Mouse (Mus musculus) lung, embryonic 14.5 days (tissue): Measurements from ENCODE around the gene Ttyh2. TPM values are rescaled to one million over a fixed set of nuclear protein-coding genes. Genes with fewer than 3 reads are reported as not detected.

Source experiments
- ATAC-seq: fragments of 200-750 bp; cut with Nextera tagmentation; 2 replicates; pipeline ENCODE4 v1.8.0; 2017; ENCODE audit warnings: mild to moderate bottlenecking, moderate TSS enrichment, moderate library complexity; ENCODE audit not compliant: insufficient read depth
- DNase-seq: peaks from one replicate; pipeline ENCODE4 v3.0.0-alpha.2; 2015
- H3K27ac ChIP-seq: fragments of 300-500 bp; sonication (generic); 2 replicates; pipeline ENCODE4 v1.5.1; 2014; ENCODE audit warnings: low read depth, mild to moderate bottlenecking, moderate library complexity
- H3K27me3 ChIP-seq: fragments of 300-500 bp; sonication (generic); 2 replicates; pipeline ENCODE4 v1.6.1; 2014; ENCODE audit warnings: low read length, control low read depth; ENCODE audit not compliant: insufficient read depth
- H3K36me3 ChIP-seq: fragments of 300-500 bp; sonication (generic); 2 replicates; pipeline ENCODE4 v1.6.1; 2014; ENCODE audit warnings: control low read depth; ENCODE audit not compliant: insufficient read depth
- H3K4me1 ChIP-seq: fragments of 300-500 bp; sonication (generic); 2 replicates; pipeline ENCODE4 v1.6.1; 2014; ENCODE audit warnings: antibody characterized with exemption, control low read depth; ENCODE audit not compliant: insufficient read depth
- H3K4me2 ChIP-seq: fragments of 300-500 bp; sonication (generic); 2 replicates; pipeline ENCODE4 v1.6.1; 2014; ENCODE audit warnings: mild to moderate bottlenecking
- H3K4me3 ChIP-seq: fragments of 300-500 bp; sonication (generic); 2 replicates; pipeline ENCODE4 v1.5.1; 2014; ENCODE audit warnings: low read depth, low read length
- H3K9ac ChIP-seq: fragments of 300-500 bp; sonication (generic); 2 replicates; pipeline ENCODE4 v1.6.1; 2014
- H3K9me3 ChIP-seq: fragments of 300-500 bp; sonication (generic); 2 replicates; pipeline ENCODE4 v1.6.1; 2016; ENCODE audit warnings: low read depth, low read length, control low read depth
- CTCF ChIP-seq: IDR thresholded peaks from 2 replicates; pipeline ENCODE4 v1.5.1; 2016; ENCODE audit warnings: antibody characterized with exemption, low read depth
- WGBS: fragments of 180-500 bp; shearing (Covaris S2); extraction: QIAGEN DNeasy Blood & Tissue Kit; methylation state at CpG from one replicate; pipeline ENCODE4 v1.1.7; 2014; 5-methylcytosine and 5-hydroxymethylcytosine counted together
- polyA plus RNA-seq: library from polyadenylated mRNA; unstranded; fragments of >200 nt; fragmentation: Nextera tagmentation; extraction: Ambion mirVana; gene quantifications from 2 replicates; pipeline ENCODE4 v1.2.1, GENCODE M21; 2014

Ttyh2 gene
- polyA plus RNA-seq, 1 experiment from 2014 or later: 13.1 TPM

DNA sequence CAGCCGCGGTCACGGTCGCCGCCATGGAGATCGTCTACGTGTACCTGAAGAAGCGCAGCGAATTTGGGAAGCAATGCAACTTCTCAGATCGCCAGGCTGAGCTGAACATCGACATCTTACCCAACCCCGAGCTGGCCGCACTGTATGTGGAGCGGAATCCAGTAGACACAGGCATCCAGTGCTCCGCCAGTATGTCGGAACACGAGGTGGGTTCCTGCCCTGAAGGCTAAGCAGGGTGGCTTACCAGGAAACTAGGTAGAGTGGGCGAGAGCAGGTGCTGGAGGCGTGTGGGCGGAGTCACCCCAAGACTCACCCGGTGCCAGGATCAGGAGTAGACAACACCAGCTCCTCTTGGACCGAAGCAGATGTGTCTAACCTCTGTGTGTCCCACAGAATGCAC, 57.7 kb downstream of the Ttyh2 start:
- Histone ChIP-seq H3K9me3 (no peaks in the 10 kb centered on the region), H3K9ac (no peak overlapping the region), H3K27me3 (no peaks in the 10 kb centered on the region), H3K4me1 (no peaks in the 10 kb centered on the region), H3K4me3 (no peak overlapping the region), H3K27ac (no peak overlapping the region), H3K4me2 (no peak overlapping the region), H3K36me3 (no peaks in the 10 kb centered on the region)
- DNase-seq (no peak), ATAC-seq (no peak)
- WGBS: 62% methylated on average over 22 of the region's 22 CpGs
- TF ChIP-seq CTCF: no peak

DNA sequence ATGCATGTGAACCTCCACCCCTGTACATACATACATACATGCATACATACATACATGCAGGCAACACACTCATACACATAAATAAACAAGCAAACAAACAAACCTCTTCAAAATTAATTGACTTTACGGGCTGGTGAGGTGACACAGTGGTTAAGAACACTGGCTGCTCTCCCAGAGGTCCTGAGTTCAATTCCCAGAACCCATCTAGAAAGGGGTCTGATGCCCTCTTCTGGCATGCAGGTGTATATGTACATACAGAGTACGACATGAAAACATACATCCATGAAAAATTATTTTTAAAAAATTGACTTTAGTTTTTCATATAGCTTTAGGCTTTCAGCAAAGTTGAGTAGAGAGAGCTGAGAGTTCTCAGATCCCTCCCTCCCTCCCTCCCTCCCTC, 60.9 kb downstream of the Ttyh2 start:
- DNase-seq (no peak), ATAC-seq (no peak)
- Histone ChIP-seq H3K4me1 (no peaks in the 10 kb centered on the region), H3K27me3 (no peaks in the 10 kb centered on the region), H3K9ac (no peak overlapping the region), H3K36me3 (no peaks in the 10 kb centered on the region), H3K27ac (no peak overlapping the region), H3K4me2 (no peak overlapping the region), H3K9me3 (no peaks in the 10 kb centered on the region), H3K4me3 (no peak overlapping the region)
- no peak for TF ChIP-seq CTCF
- WGBS: 58% methylated on average over 2 of the region's 2 CpGs

DNA sequence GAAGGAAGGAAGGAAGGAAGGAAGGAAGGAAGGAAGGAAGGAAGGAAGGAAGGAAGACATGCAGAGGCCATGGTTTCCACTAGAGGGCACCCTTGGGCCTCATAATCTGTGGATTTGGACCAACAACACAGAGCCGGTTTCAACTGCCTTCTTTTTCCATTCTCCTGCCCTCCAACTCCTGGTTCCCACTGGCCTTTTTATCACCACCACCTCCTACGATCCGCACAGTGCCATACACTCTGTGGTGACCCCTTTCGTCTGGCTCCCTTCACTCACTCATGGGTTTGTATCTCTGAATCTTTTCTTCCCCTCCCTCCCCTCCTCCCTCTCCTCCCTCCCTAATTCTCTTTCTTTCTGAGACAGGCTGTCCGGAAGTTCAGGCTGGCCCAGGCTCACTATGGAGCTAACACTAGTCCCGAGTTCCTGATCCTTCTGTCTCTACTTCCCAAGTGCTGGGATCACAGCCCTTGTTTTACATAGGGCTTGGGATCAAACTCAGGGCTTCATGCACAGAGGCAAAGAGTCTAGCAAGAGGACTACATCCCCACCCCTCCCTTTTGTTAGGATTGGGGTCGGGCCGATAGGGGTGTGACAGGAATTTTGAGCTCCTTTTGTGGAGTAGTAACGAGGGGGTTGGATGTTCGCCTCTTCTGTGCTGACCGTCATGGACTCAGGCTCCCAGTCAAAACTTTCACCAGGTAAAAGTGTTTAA, 61.8 kb downstream of the Ttyh2 start:
- Histone ChIP-seq H3K9me3 (no peaks in the 10 kb centered on the region), H3K27me3 (no peaks in the 10 kb centered on the region), H3K36me3 (no peaks in the 10 kb centered on the region), H3K4me3 (no peak overlapping the region), H3K4me1 (no peaks in the 10 kb centered on the region), H3K9ac (no peak overlapping the region), H3K27ac (no peak overlapping the region), H3K4me2 (no peak overlapping the region)
- TF ChIP-seq CTCF: peak; percentile 83
- DNase-seq: peak; percentile 85
- ATAC-seq: peak; percentile 59
- 31% methylated on average over 11 of the region's 11 CpGs for WGBS

DNA sequence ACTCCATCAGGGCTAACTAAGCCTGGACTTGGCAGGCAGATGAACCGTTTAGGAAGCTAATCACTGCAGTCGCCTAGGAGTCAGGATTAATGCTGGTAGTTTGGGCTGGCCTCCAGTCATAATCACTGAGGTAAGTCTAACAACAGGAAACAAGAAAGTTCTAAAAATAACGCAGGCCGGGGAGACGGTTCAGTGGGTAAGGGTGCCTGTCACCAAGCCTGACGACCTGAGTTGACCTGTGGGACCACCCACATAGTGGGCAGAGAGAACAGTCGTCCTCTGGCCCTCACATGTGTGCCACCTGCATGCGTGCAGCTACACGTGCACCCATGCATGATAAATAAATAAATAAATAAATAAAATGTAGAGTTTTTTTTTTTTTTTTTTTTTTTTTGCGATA, 65.4 kb downstream of the Ttyh2 start:
- H3K36me3 ChIP-seq: no peaks in the 10 kb centered on the region
- DNase-seq: peak; percentile 15
- TF ChIP-seq CTCF: no peak
- no peak for ATAC-seq
- no peaks in the 10 kb centered on the region for H3K4me1 ChIP-seq
- no peak overlapping the region for H3K9ac ChIP-seq
- no peak overlapping the region for H3K27ac ChIP-seq
- no peaks in the 10 kb centered on the region for H3K9me3 ChIP-seq
- H3K4me3 ChIP-seq: no peak overlapping the region
- no peak overlapping the region for H3K4me2 ChIP-seq
- no peaks in the 10 kb centered on the region for H3K27me3 ChIP-seq
- WGBS: 33% methylated on average over 10 of the region's 10 CpGs

DNA sequence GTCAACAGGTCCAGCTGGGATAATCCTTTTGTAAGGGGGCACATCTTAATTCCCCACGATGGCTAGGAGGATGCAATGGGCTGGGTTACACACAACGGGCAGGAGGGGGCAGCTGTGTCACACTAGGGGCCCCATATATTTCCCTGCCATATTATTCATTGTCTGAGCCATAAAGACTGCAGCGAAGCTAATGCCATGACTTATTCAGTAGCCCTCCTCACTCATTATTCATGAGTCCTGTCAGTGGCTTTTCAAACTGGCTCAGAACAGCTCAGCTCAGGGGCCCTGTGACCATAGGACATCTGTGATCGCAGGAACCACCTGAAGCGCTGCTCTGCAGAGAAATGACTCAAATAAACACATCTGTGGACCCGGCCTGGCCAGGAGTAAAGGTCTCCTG, 66.2 kb downstream of the Ttyh2 start:
- Histone ChIP-seq H3K9me3 (no peaks in the 10 kb centered on the region), H3K4me3 (no peak overlapping the region), H3K27me3 (no peaks in the 10 kb centered on the region), H3K4me1 (no peaks in the 10 kb centered on the region), H3K4me2 (no peak overlapping the region), H3K36me3 (no peaks in the 10 kb centered on the region), H3K9ac (no peak overlapping the region), H3K27ac (no peak overlapping the region)
- WGBS: 43% methylated on average over 6 of the region's 6 CpGs
- ATAC-seq (no peak), DNase-seq (no peak)
- TF ChIP-seq CTCF: no peak

DNA sequence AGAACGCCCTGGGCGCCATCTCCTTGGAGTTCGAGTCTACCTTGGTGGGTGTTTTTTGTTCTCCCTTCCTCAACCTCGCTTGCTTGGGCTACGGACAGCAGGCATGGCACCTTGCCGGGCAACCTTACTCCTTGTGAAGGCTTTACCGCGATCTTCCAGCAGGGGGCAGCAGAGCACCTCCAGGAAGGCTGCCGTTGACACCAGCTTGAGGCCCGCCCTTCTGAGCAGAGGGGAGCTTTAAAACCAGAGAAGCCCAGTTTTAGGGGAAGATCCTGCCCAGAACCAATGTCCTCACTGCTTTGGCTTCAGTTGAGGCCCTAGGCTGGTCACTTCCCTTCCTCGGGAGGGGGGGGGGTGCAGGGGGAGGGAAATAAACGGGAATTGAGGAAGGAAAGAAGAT, 69.9 kb downstream of the Ttyh2 start:
- no peak overlapping the region for H3K27ac ChIP-seq
- H3K4me3 ChIP-seq: no peak overlapping the region
- no peaks in the 10 kb centered on the region for H3K27me3 ChIP-seq
- ATAC-seq: peak; percentile 51; the same call in 1 of the 2 replicates
- 0% methylated on average over 12 of the region's 12 CpGs for WGBS
- peak; percentile 99 for TF ChIP-seq CTCF
- no peaks in the 10 kb centered on the region for H3K9me3 ChIP-seq
- H3K4me1 ChIP-seq: no peaks in the 10 kb centered on the region
- H3K4me2 ChIP-seq: peak overlapping the region; percentile 27; the same call in 1 of the 2 replicates
- no peaks in the 10 kb centered on the region for H3K36me3 ChIP-seq
- H3K9ac ChIP-seq: no peak overlapping the region
- DNase-seq: peak; percentile 96

DNA sequence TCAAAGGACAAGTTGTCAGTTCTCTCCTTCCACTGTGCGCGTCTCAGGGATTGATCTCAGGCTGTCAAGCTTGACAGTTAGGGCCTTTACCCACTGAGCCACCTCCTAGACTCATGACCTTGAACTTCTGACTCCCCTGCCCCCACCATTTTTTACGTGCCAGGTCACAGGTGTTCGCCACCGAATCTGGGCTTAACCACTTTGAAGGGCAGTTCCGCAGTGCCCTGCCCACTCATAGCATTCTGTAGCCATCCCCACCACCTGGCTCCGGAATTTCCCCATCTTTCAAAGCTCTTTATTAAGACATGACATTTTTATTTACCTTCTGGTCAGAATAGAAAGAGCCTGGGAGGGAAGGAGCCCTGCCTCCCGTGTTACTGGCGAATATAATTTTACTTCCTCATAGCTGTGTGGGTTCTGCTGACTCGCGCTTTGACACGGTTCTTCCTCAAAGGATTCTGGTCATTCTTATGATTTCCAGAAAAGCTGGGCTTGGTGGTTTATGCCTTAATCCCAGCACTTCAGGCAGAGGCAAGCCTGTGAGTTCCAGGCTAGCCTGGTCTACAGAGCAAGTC, 72.4 kb downstream of the Ttyh2 start:
- Histone ChIP-seq H3K4me2 (no peak overlapping the region), H3K36me3 (no peaks in the 10 kb centered on the region), H3K4me1 (no peaks in the 10 kb centered on the region), H3K9me3 (no peaks in the 10 kb centered on the region), H3K4me3 (no peak overlapping the region), H3K27ac (no peak overlapping the region), H3K9ac (no peak overlapping the region), H3K27me3 (no peaks in the 10 kb centered on the region)
- no peak for ATAC-seq
- peak; percentile 13 for DNase-seq
- no peak for TF ChIP-seq CTCF
- WGBS: 64% methylated on average over 12 of the region's 12 CpGs
